Mouse (Mus musculus): ENCODE measurements at regions not wholly inside any gene's neighbourhood (a gene's known extent, or its start where the extent isn't known, plus 50 kb on each side); places are given as distances from the start of the nearest gene placed in this dataset.
A peak's percentile ranks its signal among the peaks of the same experiment; 100 is the strongest.

DNA sequence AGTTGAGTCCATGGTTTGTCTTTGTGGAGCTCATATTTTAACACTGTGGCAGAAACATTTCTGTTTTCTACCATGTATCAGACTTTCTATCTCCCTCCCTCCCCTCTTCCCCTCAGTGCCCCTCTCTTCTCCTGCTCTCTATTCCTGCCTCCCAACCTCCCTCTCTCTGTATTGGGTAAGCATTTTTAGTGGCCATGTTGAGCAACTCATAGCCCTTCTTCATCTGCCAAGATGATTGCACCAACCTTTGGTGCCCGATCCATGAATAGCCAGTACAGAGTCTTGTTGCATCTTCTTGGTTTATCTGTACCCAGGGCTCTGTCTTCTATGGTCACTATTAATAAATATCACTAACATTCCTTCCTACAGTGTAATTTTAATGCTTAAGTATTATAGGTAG is 2630.6 kb upstream of the Gm7489 start:
- no peak for DNase-seq (ENCODE audit: low spot score in 2 of 2)

DNA sequence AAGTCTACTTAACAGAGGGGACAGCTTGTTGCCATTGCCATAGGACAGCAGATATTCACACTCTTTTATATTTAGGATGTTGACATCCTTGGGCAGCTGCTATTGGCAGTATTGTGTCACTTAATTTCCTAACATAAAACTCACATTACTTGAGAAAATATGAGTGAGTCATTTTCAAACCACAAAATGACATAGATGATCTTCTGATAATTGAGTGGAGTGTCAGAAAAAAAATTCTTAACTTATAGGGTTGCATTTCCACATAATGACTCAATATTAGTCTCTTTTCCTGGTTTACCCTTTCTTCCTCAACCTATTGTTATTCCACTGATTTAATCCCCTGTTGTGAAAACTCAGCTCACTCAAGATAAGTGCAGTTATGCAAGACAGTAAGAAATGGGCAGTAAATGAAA is 2629.5 kb upstream of the Gm7489 start:
- DNase-seq (ENCODE audit: low spot score in 2 of 2): no peak

DNA sequence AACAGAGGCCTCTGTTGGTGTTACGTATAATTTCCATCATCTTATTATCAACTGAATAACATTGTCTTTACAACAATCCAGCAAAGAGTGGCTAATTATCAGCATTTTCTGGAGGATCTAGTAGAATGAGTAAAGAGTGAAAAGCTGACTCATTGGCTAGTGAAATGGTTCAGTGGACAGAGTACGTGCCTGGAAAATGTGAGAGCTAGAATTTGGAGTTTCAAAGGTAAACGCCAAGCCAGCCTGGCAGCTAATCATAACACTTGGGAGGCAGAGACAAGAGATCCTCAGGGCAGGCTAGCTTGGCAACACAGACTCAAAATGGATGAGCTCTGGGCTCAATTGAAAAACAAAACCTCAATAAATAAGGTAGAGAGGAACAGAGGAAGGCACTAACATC is 2628.0 kb upstream of the Gm7489 start:
- no peak for DNase-seq (ENCODE audit: low spot score in 2 of 2)

DNA sequence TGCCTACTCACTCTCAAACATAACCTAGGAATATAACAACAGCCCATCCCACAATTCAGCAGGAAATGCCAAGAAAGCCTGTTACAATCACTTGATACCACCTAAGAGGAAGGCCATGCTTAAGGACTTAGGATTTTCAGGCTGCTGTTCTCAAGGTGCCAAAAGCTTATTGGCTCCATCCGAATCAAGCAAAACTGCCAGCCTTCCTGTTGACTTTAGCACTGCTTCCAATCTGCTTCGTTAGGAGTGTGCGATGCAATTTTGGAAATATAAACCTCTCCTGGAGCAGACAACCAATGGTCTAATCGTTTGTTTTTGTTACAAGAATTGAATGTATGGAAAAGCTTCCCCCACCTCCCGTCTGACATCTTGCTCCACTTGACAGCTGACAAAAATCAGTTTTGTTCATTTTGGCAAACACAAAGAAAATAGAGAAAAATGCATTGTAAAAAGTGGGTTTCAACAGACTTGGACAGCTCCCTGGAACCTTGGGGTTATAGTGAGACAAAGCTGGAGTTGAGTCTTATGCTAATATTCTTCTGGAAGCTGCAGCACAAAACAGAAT is 2620.0 kb upstream of the Gm7489 start:
- DNase-seq (ENCODE audit: low spot score in 2 of 2): no peak

DNA sequence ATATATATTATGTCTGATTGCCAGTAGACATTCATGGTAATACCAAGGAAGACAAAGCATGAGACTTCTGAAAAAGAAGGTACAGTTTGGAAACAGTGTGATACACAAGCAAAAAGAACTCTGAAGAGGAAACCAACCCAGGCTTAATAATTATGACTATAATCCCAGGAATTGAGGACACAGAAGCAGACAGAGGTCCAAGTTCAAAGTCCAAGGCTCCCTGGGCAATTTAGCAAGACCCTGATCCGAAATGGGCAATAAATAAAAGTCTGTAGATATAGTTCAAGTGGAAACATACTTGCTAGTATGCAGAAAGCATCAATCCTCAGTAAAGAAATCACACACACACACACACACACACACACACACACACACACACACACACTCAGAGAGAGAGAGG is 2618.7 kb upstream of the Gm7489 start:
- no peak for DNase-seq (ENCODE audit: low spot score in 2 of 2)

DNA sequence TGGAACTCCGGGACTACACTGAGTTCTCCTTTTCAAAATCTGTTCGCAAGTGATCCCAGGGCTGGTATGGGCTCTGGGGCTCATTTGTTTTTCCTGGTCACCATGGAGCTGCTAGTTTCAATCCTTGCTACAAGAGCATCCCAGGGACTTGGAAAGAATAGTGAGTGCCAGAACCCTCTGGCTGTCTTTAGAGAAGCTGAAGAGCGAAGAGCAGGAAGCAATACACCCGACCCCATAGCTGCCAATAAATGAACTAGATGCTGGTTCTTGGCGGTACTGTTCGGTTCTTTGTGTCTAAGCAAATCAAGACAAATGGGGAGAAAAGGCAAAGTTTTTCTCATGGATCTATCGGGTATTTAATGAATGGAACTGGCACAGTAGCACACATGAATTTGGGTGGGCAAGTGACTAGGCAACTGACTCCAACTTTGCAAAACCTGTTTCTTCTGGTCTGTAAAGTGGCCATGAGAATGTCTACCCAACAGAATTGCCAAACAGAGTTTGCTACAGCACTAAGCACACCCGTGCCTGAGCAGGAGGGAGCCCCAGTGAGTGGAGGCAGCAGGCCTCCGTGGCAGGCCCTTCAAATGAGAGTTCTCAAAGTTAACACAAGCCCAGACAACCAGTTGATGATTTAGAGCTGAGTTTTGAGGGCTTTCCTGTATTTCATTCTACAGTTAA is 2612.9 kb upstream of the Gm7489 start:
- DNase-seq (ENCODE audit: low spot score in 2 of 2): peak; percentile 4

DNA sequence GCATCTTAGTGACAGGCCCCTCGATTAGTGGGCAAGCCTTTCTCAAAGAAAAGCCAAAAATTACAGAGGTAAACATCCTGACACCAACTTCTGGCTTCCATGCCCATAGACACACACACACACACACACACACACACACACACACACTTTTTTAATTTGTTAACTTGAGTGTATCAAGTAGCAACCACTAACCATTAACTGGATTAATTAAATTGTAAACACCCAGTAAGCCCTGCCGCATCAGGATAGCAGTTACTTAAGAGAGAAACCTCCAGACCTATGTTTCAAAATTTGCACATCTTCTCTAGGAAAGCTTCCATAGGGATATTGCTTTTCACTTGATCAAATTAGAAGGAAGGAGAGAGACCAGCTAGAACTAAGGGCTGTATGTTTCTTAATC is 2599.4 kb upstream of the Gm7489 start:
- no peak for DNase-seq (ENCODE audit: low spot score in 2 of 2)

DNA sequence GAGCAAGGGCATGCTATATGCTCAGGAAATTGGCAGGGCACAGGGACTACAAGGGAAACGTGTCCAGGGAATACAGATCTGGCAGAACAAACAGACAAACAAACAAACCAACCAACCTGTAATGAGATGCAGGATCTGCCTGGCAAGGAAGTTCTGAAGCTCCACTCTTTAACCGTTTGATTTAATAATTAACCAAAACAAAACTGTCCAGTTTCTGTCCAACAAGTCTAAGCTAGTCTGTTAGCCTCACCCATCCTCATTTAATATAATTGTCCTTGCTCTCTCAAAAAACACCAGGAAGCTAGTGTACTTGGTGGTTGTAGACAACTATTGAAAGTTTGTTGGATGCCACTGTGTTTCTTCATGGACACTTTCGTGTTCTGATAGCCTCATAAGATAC is 2598.4 kb upstream of the Gm7489 start:
- DNase-seq (ENCODE audit: low spot score in 2 of 2): no peak

DNA sequence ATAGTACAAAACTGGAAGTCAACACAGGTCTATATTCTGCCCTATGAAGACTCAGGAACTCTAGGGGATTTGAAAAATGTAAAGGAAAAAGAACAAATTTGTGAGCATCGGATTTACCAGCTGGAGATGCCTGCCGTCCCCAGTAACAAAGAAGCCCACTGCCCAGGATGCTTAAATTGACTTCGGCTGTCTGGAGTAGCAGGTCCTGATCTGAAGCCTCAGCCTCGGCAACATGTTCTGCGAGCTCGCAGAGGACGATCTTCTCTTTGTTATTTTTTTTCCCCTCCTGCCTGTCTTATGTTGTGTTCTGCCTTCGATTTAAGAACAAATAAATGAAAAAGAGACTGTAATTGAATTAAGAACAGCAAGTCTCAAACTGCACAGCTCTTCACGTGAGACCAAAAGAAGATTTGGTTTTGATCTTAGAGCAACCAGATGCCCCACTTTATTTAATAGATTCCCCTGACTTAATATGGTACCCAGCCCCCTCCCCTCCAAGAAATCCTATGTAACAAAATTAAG is 2595.7 kb upstream of the Gm7489 start:
- DNase-seq (ENCODE audit: low spot score in 2 of 2): no peak

DNA sequence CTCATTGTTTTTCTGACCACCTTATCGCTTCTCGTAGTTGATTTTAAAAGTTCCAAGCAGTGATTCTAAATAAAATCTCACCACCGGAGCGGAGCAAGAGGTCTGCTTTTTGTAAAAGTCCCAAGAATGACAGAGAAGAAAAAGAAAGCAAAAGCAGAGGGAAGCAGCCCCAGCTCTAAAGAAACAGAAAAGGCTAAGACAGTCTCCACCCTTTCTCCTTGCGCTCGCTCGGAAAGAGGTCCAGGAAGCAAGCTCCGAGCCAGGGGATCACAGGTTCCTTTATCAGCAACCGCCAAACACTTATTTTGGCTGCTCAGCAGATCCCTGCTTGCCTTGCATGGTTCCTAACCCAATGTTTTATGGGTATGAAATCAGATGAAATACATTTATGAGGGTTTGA is 2594.8 kb upstream of the Gm7489 start:
- DNase-seq (ENCODE audit: low spot score in 2 of 2): no peak

DNA sequence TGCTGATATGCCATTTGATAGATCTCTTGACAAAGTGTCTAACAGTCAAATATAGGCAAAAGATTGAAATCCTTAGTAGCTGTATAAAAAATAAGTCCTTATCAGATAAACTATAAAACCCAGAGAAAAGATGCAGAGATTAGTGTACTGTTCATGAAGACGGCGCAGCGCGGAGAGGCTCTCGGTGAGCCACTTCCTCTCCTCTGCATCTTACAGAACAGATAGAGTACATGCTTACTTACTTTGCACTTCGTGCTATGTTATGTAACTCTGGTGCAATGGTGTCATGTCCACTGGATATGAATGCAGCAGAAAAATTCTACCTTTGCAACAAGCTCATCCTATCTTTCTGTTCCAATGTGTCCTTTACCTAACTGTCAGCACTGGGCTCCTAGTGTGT is 2593.5 kb upstream of the Gm7489 start:
- DNase-seq (ENCODE audit: low spot score in 2 of 2): no peak

DNA sequence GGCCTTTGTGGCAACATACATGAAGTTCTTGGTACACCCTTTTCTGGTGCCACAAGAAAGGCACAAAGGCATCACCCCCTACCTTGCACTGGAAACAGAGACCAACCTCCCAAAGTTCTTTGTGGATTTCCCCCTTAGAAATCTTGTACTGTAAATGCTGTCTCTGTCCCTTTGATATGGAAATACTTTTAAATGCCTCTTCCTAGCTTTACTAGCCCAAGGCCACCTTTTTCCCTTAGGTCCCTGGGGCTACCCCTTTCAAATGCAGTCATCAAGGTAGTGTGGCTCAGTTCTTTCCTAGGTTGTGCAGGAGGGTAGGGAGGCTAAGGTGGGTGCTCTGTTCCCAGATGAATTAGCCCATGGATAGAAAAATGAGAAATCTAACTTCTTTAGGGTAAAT is 2587.9 kb upstream of the Gm7489 start:
- DNase-seq (ENCODE audit: low spot score in 2 of 2): no peak

DNA sequence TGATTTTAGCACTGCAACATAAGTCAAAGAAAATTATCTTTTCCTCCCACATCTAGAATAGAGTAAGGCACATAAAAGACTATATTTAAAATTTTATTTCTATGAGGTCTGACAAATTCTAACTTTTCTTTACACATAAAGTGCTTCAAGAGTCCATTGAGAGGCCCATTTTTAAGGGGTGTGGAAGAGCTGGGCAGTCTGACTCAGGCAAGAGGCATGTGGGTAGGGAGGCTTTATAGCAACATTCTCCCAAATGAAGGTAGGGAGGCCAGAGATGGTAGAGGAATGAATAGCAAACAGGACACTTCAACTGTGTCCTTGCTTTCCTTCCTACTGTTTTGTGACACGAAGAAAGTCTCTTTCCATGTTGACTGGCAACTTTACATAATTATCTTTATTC is 2566.6 kb upstream of the Gm7489 start:
- DNase-seq (ENCODE audit: low spot score in 2 of 2): no peak

DNA sequence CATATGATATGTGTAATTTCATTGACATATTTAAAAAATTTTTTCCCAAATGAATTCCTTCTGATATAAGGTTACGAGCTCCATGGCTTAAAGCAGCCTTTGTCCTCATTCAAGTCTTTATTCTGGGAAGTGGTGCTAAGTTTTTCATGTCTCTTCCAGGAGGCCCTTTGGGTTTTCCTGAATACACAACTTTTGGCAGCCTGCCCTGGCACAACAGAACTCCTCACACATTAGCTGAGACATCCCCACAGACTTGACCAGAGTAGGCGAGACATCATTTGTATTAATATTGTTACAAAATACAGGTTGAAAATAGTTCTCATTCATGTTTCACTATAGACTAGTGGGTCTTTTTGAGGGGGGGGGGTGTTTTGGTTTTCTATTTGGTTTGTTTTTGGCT is 2565.9 kb upstream of the Gm7489 start:
- DNase-seq (ENCODE audit: low spot score in 2 of 2): no peak

DNA sequence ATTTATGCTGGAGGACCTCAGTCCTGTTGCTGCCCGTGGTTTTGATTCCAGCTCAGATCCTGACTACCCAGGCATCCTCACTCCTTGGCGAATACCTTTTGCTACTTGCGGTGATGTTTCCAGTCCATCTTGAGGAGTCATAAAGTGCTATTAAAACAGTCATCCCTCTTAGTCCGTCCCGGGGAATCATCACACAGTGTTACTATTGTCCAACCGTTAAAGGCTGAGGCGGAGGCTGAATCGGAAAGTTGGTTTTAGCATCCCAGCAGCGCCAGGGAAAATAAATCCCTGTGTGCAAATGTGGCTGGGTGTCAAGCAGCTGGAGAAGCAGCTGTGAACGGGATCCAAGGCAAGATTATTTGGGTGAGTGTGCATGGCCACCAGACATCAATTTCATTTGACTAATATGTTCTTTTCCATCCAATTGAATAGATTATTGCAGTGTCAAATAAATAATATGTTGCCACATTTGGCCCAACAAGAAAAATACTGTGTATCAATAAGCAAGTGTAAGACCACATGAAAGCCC is 2564.3 kb upstream of the Gm7489 start:
- no peak for DNase-seq (ENCODE audit: low spot score in 2 of 2)

DNA sequence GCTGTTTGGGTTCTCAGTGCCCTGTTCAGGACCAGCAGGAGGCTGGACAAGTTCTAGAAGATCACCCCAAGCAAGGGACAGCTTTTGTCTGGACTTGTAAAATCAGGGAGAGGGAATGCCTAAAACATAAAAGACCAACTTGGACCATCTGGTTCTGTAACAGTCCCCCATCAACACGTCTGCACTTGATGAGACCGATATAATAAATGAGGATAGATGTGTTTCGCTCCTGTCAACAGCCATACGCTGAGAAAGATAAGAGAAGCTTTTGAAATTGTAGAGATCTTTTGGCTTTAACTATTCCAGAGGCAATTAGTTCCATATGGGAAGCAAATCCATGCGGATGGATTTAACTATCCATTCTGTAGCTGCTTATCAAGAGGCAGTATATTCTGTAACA is 2561.4 kb upstream of the Gm7489 start:
- DNase-seq (ENCODE audit: low spot score in 2 of 2): no peak

DNA sequence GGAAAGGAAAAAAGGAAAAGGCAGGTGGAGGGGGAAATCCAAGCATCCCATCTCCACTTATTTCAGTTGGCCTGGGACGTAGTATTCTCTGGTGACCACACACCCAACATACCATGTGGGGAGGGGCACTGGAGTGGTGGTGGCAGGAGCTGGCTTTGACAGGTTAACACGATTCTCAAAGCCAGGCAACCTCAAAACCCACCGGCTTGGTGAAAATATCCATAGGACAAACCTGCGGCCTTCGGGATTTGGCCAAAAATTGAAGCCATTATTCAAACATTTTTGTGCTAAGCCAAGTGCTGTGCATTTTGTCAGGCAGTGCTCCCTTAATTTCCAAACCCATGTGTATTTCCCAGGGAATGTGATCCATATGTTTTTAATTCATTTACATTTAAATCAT is 2560.5 kb upstream of the Gm7489 start:
- no peak for DNase-seq (ENCODE audit: low spot score in 2 of 2)

DNA sequence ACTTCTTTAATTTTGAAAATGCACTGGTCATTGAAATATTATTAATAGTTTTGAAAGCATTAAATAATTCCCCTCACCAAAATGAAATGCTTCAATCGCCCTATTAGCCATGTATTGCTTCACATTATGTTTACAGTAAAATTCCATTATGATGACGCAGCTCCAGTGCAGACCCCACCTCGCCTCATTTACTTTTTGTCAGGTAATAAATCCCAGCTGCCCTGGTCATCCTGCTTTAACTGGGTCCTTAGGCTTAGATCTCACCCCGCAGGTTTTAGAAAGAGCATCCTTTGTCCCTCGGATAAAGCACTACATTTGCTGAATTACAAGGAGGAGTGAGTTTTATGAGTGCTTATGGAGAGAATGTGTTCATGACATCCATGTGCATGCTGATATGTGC is 2557.0 kb upstream of the Gm7489 start:
- no peak for DNase-seq (ENCODE audit: low spot score in 2 of 2)

DNA sequence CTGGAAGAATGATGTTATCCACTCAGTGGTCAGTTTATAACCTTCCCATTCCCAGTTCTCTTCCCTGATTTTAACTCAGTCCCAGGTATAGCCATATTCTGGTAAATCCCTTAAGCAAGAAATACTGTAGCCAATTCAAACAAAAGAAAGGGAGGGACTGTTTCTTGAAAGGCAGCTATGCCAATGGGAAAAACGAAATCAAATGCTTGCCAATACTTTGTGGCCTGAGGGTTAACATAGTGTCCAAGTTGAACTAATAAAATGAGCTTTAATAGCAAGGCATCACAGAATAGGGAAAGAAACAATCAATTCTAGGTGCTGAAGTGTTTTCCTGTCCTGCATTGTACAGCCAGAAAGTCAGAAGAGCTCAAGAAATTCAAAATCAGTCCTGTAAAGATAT is 2548.3 kb upstream of the Gm7489 start:
- DNase-seq (ENCODE audit: low spot score in 2 of 2): no peak

DNA sequence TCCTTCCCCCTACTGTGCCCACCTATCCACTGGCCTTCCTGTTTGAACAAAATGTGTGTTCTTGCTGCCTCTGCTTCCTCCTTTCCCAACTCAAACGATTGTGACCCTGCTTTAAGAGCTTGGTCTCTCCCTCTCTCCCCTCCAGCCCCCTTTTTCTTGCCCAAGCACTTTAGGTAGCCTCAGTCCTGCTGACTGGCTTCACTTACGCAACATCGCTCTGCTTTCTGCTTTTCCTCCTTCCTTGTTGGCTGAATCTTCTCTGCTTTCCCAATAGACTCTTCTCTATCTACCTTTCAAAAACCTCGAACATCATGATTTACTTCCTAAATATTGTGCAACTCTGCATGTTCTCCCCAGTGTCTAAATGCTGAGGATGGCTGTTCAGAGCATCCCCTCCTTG is 2538.4 kb upstream of the Gm7489 start:
- DNase-seq (ENCODE audit: low spot score in 2 of 2): no peak

DNA sequence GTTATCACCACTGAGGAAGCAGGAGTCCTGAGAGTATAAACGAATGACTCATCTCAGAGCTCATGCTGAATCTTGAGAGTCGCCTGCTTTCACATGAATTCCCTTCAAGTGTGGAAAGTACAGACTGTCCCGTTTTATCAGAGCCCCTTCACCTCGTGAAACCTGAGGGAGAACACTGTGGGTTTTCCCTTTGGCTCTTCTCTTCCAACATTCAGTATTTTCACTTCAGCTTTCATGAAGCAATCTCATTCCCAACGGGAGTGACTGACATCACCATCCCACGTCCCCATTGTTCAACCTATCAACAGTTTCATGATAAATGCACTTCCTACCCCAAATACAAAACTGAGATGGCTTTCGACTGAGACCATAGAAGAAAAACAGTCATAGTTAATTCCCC is 2521.3 kb upstream of the Gm7489 start:
- DNase-seq (ENCODE audit: low spot score in 2 of 2): no peak

DNA sequence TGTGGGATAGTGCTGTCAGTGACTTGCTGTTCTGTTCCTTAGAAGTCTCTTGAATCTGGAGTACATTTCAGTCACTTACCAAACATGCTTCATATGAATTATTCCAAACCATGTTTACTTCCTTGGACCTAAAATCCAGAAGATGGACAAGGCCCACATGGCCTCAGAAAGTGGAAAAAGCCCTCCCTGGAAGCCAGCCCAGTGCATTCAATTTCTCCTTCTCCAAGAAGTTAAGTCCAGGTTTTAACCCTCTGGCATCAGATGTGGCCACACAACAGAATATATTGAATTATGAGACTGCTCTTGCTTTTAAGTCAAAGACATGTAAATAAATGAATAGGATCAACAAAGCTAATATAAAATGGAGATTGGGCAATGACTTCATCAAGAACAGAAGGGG is 2513.5 kb upstream of the Gm7489 start:
- DNase-seq (ENCODE audit: low spot score in 2 of 2): no peak

DNA sequence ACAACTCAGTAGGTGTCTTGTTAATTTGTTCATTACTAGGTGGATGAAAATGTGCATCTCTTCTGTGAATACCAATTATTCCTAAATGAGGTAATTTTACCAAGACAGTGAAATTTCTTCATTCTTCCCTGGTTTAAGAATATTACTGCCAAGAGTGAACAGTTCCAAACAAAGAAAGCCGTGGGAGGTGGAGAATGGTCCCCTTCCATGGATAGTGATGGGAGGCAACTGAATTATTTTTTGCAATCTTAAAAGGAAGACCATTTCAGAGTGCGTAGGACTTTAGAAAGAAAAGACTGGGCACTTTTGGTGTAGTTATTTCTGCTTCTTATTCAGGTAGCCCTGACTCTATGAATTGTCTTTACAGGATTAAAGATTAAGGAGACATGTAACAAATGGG is 2494.3 kb upstream of the Gm7489 start:
- no peak for DNase-seq (ENCODE audit: low spot score in 2 of 2)

All from layer of hippocampus, adult 8-10 months (tissue).